Comparison of ENCODE assay signal across 8 mouse cellular contexts in the genomic region with DNA sequence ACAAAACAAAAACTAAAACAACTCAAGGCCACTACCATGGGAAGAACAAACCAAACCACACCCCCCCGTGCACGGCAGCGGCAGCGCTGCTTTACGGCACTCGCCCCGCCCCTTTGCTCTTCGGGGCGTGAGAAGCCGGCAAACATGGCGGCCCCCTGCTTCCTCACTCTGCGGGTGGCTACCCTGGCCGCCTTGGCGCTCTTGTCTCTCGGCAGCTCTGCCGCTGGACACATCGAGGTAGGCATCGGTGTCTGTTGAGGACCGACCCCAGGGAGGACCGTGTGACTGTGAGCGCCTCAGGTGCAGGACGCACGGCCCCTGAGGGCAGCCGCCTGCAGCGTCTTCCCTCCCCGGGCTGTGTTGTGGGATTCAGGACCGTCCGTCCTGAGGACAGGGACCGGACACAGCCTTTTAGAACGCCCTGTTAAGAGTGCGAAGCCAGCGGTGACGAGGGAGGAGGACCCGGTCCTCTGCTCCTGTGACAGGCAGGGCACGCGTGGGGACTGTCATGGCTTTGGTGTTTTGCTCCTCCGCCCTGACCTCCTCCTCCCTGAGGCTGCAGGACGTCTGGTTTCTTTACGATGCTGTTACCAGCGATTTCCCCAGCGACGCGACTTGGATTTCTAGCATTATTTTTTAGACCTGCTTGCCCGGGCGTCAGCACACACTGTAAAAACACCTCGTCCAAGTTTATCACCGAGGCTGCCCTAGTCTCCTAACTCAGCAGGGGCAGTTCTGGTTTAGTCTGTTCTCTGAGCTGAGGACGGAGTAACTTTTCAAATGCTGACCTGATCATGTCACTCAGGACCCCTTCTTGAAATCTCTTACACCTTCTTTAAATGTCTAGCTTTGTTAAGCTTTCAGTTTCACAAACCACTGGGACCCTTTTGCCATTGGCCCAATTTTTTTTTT. TPM values are rescaled to one million over a fixed set of nuclear protein-coding genes. Genes with fewer than 3 reads are reported as not detected.
DNase-seq lines count a peak whose midpoint lies in the region; ATAC-seq and TF ChIP-seq lines count a peak whose summit lies in the region.

Gene Pigk (plus strand): TSS at position 110 of the 912 bp plus-strand sequence.

- H3K4me3 ChIP-seq in cortical plate, adult 2 months (ENCODE audit: insufficient read depth, low read length): peak within 1 kb of the TSS; percentile 94

- peak; percentile 93 for DNase-seq in gastrocnemius, postnatal 10 days
- peak; percentile 76 to 95 for DNase-seq in left cerebral cortex, postnatal 10 days (ENCODE audit: extremely low spot score in 1 of 2, low spot score in 2 of 2)
- DNase-seq in right cerebral cortex, postnatal 25 days: peak; percentile 89
- DNase-seq in urinary bladder, postnatal 4 days (ENCODE audit: low spot score in 2 of 2): peak; percentile 86 to 92

- TF ChIP-seq POLR2A in cortical plate, adult 2 months (IDR thresholded peaks at IDR 0.05; ENCODE audit: extremely low read depth, insufficient read depth, low read length): peak; percentile 68

- H3K27ac ChIP-seq in cortical plate, adult 2 months (ENCODE audit: insufficient read depth, low read length): no peak within 1 kb of the TSS

- peak; percentile 85 for ATAC-seq in activated CD4-positive, CD25-positive, alpha-beta regulatory T cell, adult 4 months
- ATAC-seq in inflammation-experienced regulatory T-cells, adult 6 months: peak; percentile 88
- peak; percentile 97 for ATAC-seq in megakaryocyte-erythroid progenitor cell, adult 5-6 weeks (replicated peaks; ENCODE audit: low FRiP score, low TSS enrichment, poor library complexity, severe bottlenecking)

- intact Hi-C loops in left cerebral cortex, postnatal 10 days (cut with DNase I): no loop called here

- TF ChIP-seq CTCF in cortical plate, adult 2 months (IDR thresholded peaks at IDR 0.05; ENCODE audit: extremely low read depth, insufficient read depth, low read length): no peak

- H3K4me1 ChIP-seq in cortical plate, adult 2 months (ENCODE audit: control insufficient read depth, insufficient read depth, low read length): peaks cover 2% of the 10 kb centered on the region; the same call in 1 of the 2 replicates

RNA-seq across cellular contexts. Expression of gene Pigk, which starts in this region (rescaled TPM):
- polyA plus RNA-seq in activated CD4-positive, CD25-positive, alpha-beta regulatory T cell, adult 4 months (2017; shearing (Covaris generic)): 10 to 100 TPM; 53.9 to 62.9 TPM
- polyA plus RNA-seq in cortical plate, adult 2 months (2012; rRNA removed): 24.6 and 25.2 TPM in 2 replicates
- 10 to 100 TPM; 26.8 to 27.9 TPM for total RNA-seq in gastrocnemius, postnatal 10 days (2021)
- 10 to 100 TPM; 43.0 to 63.4 (median 56.5) TPM for polyA plus RNA-seq in inflammation-experienced regulatory T-cells, adult 6 months (2017; shearing (Covaris generic))
- 10 to 100 TPM; 48.0 to 48.4 TPM for total RNA-seq in left cerebral cortex, postnatal 10 days (2021)
- 32.8 and 36.6 TPM in 2 replicates for total RNA-seq in megakaryocyte-erythroid progenitor cell, adult 5-6 weeks (2014; fragmentation: Nextera tagmentation)
- total RNA-seq in megakaryocyte-erythroid progenitor cell, adult 5-6 weeks (2017): 63.0 and 64.0 TPM in 2 replicates
